Mouse (Mus musculus): ENCODE data around the gene Snd1. TPM values are rescaled to one million over a fixed set of nuclear protein-coding genes. Genes with fewer than 3 reads are reported as not detected.

Gene Snd1
- total and polyA plus RNA-seq, 2 experiments from 2014 or later = 54.7 to 120 TPM

GRCm38 (mm10) chr6:28502576-28502975 lies 27.6 kb downstream of the Snd1 start:
- Histone ChIP-seq H3K9me3 (replicated peaks; ENCODE audit: control insufficient read depth, low read length) (no peaks in the 10 kb centered on the region), H3K4me3 (ENCODE audit: low read depth, low read length) (no peak overlapping the region), H3K27ac (ENCODE audit: low read depth) (no peak overlapping the region), H3K4me1 (ENCODE audit: control insufficient read depth, insufficient read depth) (0 out of 2 replicates have a peak, but pooled peaks cover under 1% of the 10 kb centered on the region), H3K4me2 (ENCODE audit: low read depth, low read length) (no peak overlapping the region), H3K9ac (replicated peaks; ENCODE audit: low read depth, low read length) (no peak overlapping the region), H3K27me3 (ENCODE audit: control insufficient read depth, insufficient read depth, low read length) (no peaks in the 10 kb centered on the region), H3K36me3 (replicated peaks; ENCODE audit: control insufficient read depth, insufficient read depth, low read length) (no peaks in the 10 kb centered on the region)
- ATAC-seq (ENCODE audit: insufficient read depth, low read depth) (no peak), DNase-seq (ENCODE audit: low spot score) (no peak)
- TF ChIP-seq EP300 (IDR thresholded peaks at IDR 0.05; ENCODE audit: low read depth) (no peak), CTCF (IDR thresholded peaks at IDR 0.05; ENCODE audit: low read depth) (no peak)
- WGBS = 87% methylated on average over 7 of the region's 7 CpGs

- no peak overlapping the region for H3K27ac ChIP-seq (ENCODE audit: low read depth)
- WGBS = 84% methylated on average over 4 of the region's 4 CpGs
- H3K4me1 ChIP-seq (ENCODE audit: control insufficient read depth, insufficient read depth) = no peaks in the 10 kb centered on the region
- no peak for DNase-seq (ENCODE audit: low spot score)
- no peaks in the 10 kb centered on the region for H3K36me3 ChIP-seq (replicated peaks; ENCODE audit: control insufficient read depth, insufficient read depth, low read length)
- no peak for TF ChIP-seq EP300 (IDR thresholded peaks at IDR 0.05; ENCODE audit: low read depth)
- no peak for TF ChIP-seq CTCF (IDR thresholded peaks at IDR 0.05; ENCODE audit: low read depth)
- no peak for ATAC-seq (ENCODE audit: insufficient read depth, low read depth)
- H3K4me2 ChIP-seq (ENCODE audit: low read depth, low read length) = no peak overlapping the region
- H3K9ac ChIP-seq (replicated peaks; ENCODE audit: low read depth, low read length) = no peak overlapping the region
- no peaks in the 10 kb centered on the region for H3K9me3 ChIP-seq (replicated peaks; ENCODE audit: control insufficient read depth, low read length)
- no peaks in the 10 kb centered on the region for H3K27me3 ChIP-seq (ENCODE audit: control insufficient read depth, insufficient read depth, low read length)
- no peak overlapping the region for H3K4me3 ChIP-seq (ENCODE audit: low read depth, low read length)
Measured at GRCm38 (mm10) chr6:28503148-28503547, 28.2 kb downstream of the Snd1 start.

- no peak overlapping the region for H3K4me2 ChIP-seq (ENCODE audit: low read depth, low read length)
- no peak overlapping the region for H3K27ac ChIP-seq (ENCODE audit: low read depth)
- no peak for ATAC-seq (ENCODE audit: insufficient read depth, low read depth)
- DNase-seq (ENCODE audit: low spot score) = no peak
- H3K9me3 ChIP-seq (replicated peaks; ENCODE audit: control insufficient read depth, low read length) = no peaks in the 10 kb centered on the region
- no peaks in the 10 kb centered on the region for H3K36me3 ChIP-seq (replicated peaks; ENCODE audit: control insufficient read depth, insufficient read depth, low read length)
- no peak overlapping the region for H3K4me3 ChIP-seq (ENCODE audit: low read depth, low read length)
- WGBS = 81% methylated on average over 7 of the region's 7 CpGs
- H3K9ac ChIP-seq (replicated peaks; ENCODE audit: low read depth, low read length) = no peak overlapping the region
- H3K27me3 ChIP-seq (ENCODE audit: control insufficient read depth, insufficient read depth, low read length) = no peaks in the 10 kb centered on the region
- no peaks in the 10 kb centered on the region for H3K4me1 ChIP-seq (ENCODE audit: control insufficient read depth, insufficient read depth)
- TF ChIP-seq CTCF (IDR thresholded peaks at IDR 0.05; ENCODE audit: low read depth) (no peak), EP300 (IDR thresholded peaks at IDR 0.05; ENCODE audit: low read depth) (no peak)
Measured at GRCm38 (mm10) chr6:28504611-28505010, 29.7 kb downstream of the Snd1 start.

- H3K27ac ChIP-seq (ENCODE audit: low read depth) = no peak overlapping the region
- H3K4me2 ChIP-seq (ENCODE audit: low read depth, low read length) = no peak overlapping the region
- WGBS = 65% methylated on average over 4 of the region's 4 CpGs
- H3K4me3 ChIP-seq (ENCODE audit: low read depth, low read length) = no peak overlapping the region
- DNase-seq (ENCODE audit: low spot score) (no peak), ATAC-seq (ENCODE audit: insufficient read depth, low read depth) (no peak)
- no peaks in the 10 kb centered on the region for H3K9me3 ChIP-seq (replicated peaks; ENCODE audit: control insufficient read depth, low read length)
- TF ChIP-seq CTCF (IDR thresholded peaks at IDR 0.05; ENCODE audit: low read depth) = no peak
- H3K9ac ChIP-seq (replicated peaks; ENCODE audit: low read depth, low read length) = no peak overlapping the region
- peaks cover 2% of the 10 kb centered on the region; the same call in 1 of the 2 replicates for H3K36me3 ChIP-seq (replicated peaks; ENCODE audit: control insufficient read depth, insufficient read depth, low read length)
- no peaks in the 10 kb centered on the region for H3K27me3 ChIP-seq (ENCODE audit: control insufficient read depth, insufficient read depth, low read length)
- no peaks in the 10 kb centered on the region for H3K4me1 ChIP-seq (ENCODE audit: control insufficient read depth, insufficient read depth)
Measured at GRCm38 (mm10) chr6:28507759-28508158, 32.8 kb downstream of the Snd1 start.

GRCm38 (mm10) chr6:28514195-28514594 lies 39.3 kb downstream of the Snd1 start:
- WGBS = 94% methylated on average over 3 of the region's 3 CpGs
- no peak overlapping the region for H3K27ac ChIP-seq (ENCODE audit: low read depth)
- no peaks in the 10 kb centered on the region for H3K4me1 ChIP-seq (ENCODE audit: control insufficient read depth, insufficient read depth)
- no peak overlapping the region for H3K4me2 ChIP-seq (ENCODE audit: low read depth, low read length)
- H3K27me3 ChIP-seq (ENCODE audit: control insufficient read depth, insufficient read depth, low read length) = no peaks in the 10 kb centered on the region
- H3K36me3 ChIP-seq (replicated peaks; ENCODE audit: control insufficient read depth, insufficient read depth, low read length) = peaks cover 26% of the 10 kb centered on the region
- H3K9ac ChIP-seq (replicated peaks; ENCODE audit: low read depth, low read length) = no peak overlapping the region
- H3K9me3 ChIP-seq (replicated peaks; ENCODE audit: control insufficient read depth, low read length) = no peaks in the 10 kb centered on the region
- no peak overlapping the region for H3K4me3 ChIP-seq (ENCODE audit: low read depth, low read length)
- no peak for TF ChIP-seq EP300 (IDR thresholded peaks at IDR 0.05; ENCODE audit: low read depth)
- TF ChIP-seq CTCF (IDR thresholded peaks at IDR 0.05; ENCODE audit: low read depth) = no peak
- DNase-seq (ENCODE audit: low spot score) (no peak), ATAC-seq (ENCODE audit: insufficient read depth, low read depth) (no peak)

- Histone ChIP-seq H3K4me2 (ENCODE audit: low read depth, low read length) (no peak overlapping the region), H3K4me3 (ENCODE audit: low read depth, low read length) (no peak overlapping the region), H3K27ac (ENCODE audit: low read depth) (no peak overlapping the region), H3K9ac (replicated peaks; ENCODE audit: low read depth, low read length) (no peak overlapping the region), H3K36me3 (replicated peaks; ENCODE audit: control insufficient read depth, insufficient read depth, low read length) (peaks cover 33% of the 10 kb centered on the region), H3K4me1 (ENCODE audit: control insufficient read depth, insufficient read depth) (no peaks in the 10 kb centered on the region), H3K9me3 (replicated peaks; ENCODE audit: control insufficient read depth, low read length) (no peaks in the 10 kb centered on the region), H3K27me3 (ENCODE audit: control insufficient read depth, insufficient read depth, low read length) (no peaks in the 10 kb centered on the region)
- DNase-seq (ENCODE audit: low spot score) (no peak), ATAC-seq (ENCODE audit: insufficient read depth, low read depth) (no peak)
- WGBS = 87% methylated on average over 4 of the region's 4 CpGs
- no peak for TF ChIP-seq CTCF (IDR thresholded peaks at IDR 0.05; ENCODE audit: low read depth)
- TF ChIP-seq EP300 (IDR thresholded peaks at IDR 0.05; ENCODE audit: low read depth) = no peak
Measured at GRCm38 (mm10) chr6:28514830-28515350, 40.0 kb downstream of the Snd1 start.
